Mouse (Mus musculus) CH12.LX (cell line): ENCODE results near the gene Junb.

Experiments
- CHD2 ChIP-seq: IDR thresholded peaks from 2 replicates; pipeline ENCODE4 v1.6.1; 2011; ENCODE audit warnings: low read length, improper control_type of control experiment
- CTCF ChIP-seq, 2 experiments: IDR thresholded peaks in 1 of 2; conservative IDR thresholded peaks in 1 of 2; 2 replicates each; pipeline ENCODE4 v1.5.1; 2011 to 2012; ENCODE audit warnings: low read depth in 2 of 2, low read length in 2 of 2, improper control_type of control experiment in 1 of 2, inconsistent platforms in 1 of 2, mild to moderate bottlenecking in 1 of 2, moderate library complexity in 1 of 2
- E2F4 ChIP-seq: IDR thresholded peaks from 2 replicates; pipeline ENCODE4 v1.6.1; 2011; ENCODE audit warnings: low read depth, low read length, improper control_type of control experiment; ENCODE audit not compliant: insufficient replicate concordance
- ZMIZ1 ChIP-seq: IDR thresholded peaks from 2 replicates; pipeline ENCODE4 v1.6.1; 2012; ENCODE audit warnings: low read depth, mild to moderate bottlenecking, inconsistent platforms, low read length, improper control_type of control experiment
- ZNF384 ChIP-seq: IDR thresholded peaks from 2 replicates; pipeline ENCODE4 v1.6.1; 2012; ENCODE audit warnings: low read depth, low read length, improper control_type of control experiment, inconsistent platforms

- TF ChIP-seq ZNF384, result no peak
- TF ChIP-seq CHD2, result no peak
- no peak for TF ChIP-seq CTCF (conservative IDR thresholded peaks at IDR 0.05 in 1 of 2, IDR thresholded peaks at IDR 0.05 in 1 of 2; ENCODE audit: low read depth in 2 of 2, low read length in 2 of 2)
- no peak for TF ChIP-seq E2F4
- TF ChIP-seq ZMIZ1, result no peak
Observed at GRCm38 (mm10) chr8:84995680-84996079, 17.2 kb upstream of the Junb start.
